Mouse (Mus musculus) liver, adult (tissue): ENCODE measurements around the gene Mapk12.

Source experiments
- GATA4 ChIP-seq: IDR thresholded peaks from 2 replicates; pipeline ENCODE4 v1.6.1; 2014; ENCODE audit warnings: mild to moderate bottlenecking, low read length; ENCODE audit not compliant: insufficient replicate concordance

Mapk12 gene

GRCm38 (mm10) chr15:89140659-89141252 lies at the start of gene Mapk12:
Gene Mapk12, minus strand, starts transcription at chr15:89140703.
- no peak for TF ChIP-seq GATA4

- TF ChIP-seq GATA4 = no peak
These were observed 44.4 kb upstream of the Mapk12 start for GRCm38 (mm10) chr15:89184937-89185227.

- no peak for TF ChIP-seq GATA4
These were observed 43.8 kb upstream of the Mapk12 start for GRCm38 (mm10) chr15:89184141-89184936.

GRCm38 (mm10) chr15:89182842-89183241 lies 42.3 kb upstream of the Mapk12 start:
- no peak for TF ChIP-seq GATA4

- TF ChIP-seq GATA4 = no peak
These were observed 41.8 kb upstream of the Mapk12 start for GRCm38 (mm10) chr15:89182328-89182741.

- TF ChIP-seq GATA4 = no peak
These were observed 41.2 kb upstream of the Mapk12 start for GRCm38 (mm10) chr15:89181561-89182270.

- TF ChIP-seq GATA4 = no peak
These were observed 40.2 kb upstream of the Mapk12 start, which contains the start of gene Plxnb2 for GRCm38 (mm10) chr15:89180571-89181229. Gene Plxnb2, minus strand, starts transcription at chr15:89180788.

- no peak for TF ChIP-seq GATA4
These were observed 39.6 kb upstream of the Mapk12 start for GRCm38 (mm10) chr15:89180081-89180541.

GRCm38 (mm10) chr15:89179630-89179964 lies 39.1 kb upstream of the Mapk12 start:
- TF ChIP-seq GATA4 = no peak

GRCm38 (mm10) chr15:89178954-89179629 lies 38.6 kb upstream of the Mapk12 start:
- TF ChIP-seq GATA4 = no peak

- TF ChIP-seq GATA4 = no peak
These were observed 37.9 kb upstream of the Mapk12 start for GRCm38 (mm10) chr15:89178260-89178860.

GRCm38 (mm10) chr15:89177576-89178259 lies 37.2 kb upstream of the Mapk12 start:
- TF ChIP-seq GATA4 = peak; percentile 15; the same call in 1 of the 2 replicates

- TF ChIP-seq GATA4 = no peak
These were observed 36.6 kb upstream of the Mapk12 start for GRCm38 (mm10) chr15:89177121-89177520.
